Mouse (Mus musculus) layer of hippocampus, postnatal 14 days (tissue): ENCODE results near the gene Zar1. TPM values are rescaled to one million over a fixed set of nuclear protein-coding genes. Genes with fewer than 3 reads are reported as not detected.
"Not testable (repeated sequence)": the region's sequence is repeated elsewhere in the genome, so short reads cannot be mapped to it uniquely, and the experiment has no call there.

Experiments used
- DNase-seq, 2 experiments: peaks; one replicate each; pipeline ENCODE4 v3.0.0; 2021 to 2022; ENCODE audit warnings: low spot score in 2 of 2, mixed read lengths in 1 of 2
- long read RNA-seq, 2 experiments: library from polyadenylated mRNA; stranded (forward); transcript quantifications; one replicate each; pipeline ENCODE4 v2.0.0; 2021
- total RNA-seq, 2 experiments: library from RNA; stranded (reverse); gene quantifications; 2 replicates each; pipeline ENCODE4 v1.2.3; 2021

Gene Zar1
- under 1 TPM; 0.46 to 0.62 TPM for total RNA-seq
- long read RNA-seq, experiment 1, partial matches to known transcripts, result 0 of 1 reads
- long read RNA-seq, experiment 1, other reads (novel, unspliced or antisense), result 1 of 1 reads
- long read RNA-seq, experiment 2, result 0 reads

DNA sequence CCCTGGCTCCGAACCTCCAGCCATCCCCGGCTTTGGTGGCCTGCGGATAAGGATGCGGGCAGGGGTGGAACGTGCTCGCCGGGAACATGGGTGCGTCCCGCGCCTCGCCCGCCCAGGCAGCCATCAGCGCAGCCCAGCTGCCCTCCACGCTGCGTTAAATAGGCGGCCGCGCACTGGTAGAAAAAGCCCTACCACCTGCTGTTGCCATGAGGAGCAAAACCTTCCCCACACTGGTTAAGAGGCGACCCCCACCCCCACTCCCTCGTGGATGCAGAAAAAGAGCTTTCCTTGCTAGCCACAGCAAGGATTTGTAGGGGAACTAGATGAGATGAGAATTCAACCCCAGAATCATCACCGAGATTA, at the start of gene Zar1:
Zar1 (minus strand) TSS at position 285 of the 363 bp plus-strand sequence.
- not testable (repeated sequence) for DNase-seq

DNA sequence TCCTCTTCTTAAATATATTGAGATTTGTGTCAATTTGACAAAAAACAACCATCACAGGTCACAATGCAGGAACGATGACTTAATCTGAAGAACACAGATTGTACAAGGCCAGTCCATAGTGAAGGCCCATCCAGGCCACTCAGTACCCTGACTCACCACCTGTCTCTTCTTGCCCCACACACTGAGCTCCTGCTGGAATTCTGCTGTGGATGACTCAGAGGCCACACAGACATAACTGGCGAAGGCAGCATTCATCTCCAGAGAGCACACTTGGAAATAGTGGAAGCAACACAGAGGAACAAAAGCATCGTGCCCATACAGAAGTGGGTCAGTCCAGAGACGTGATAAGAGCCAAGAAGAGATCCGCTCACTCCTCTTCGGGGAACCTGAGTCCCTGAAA, 49.0 kb upstream of the Zar1 start:
- no peak for DNase-seq

DNA sequence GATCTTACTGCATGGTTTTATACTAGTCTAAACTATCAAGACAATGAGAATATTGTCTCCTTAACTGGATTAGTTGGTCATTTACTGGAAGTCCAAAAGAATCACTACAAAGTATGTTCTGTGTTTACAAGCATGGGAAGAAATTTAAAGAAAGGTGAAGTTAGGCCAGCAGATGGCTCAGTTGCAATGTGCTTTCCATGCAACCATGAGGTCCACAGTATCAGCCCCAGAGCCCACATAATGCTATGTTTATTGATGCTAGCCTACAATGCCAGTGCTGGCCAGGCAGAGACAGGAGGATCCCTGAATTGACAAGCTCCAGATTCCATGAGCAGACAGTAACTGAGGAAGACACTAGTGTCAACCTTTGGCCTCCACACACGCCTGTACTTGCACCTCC, 40.0 kb upstream of the Zar1 start:
- no peak for DNase-seq

DNA sequence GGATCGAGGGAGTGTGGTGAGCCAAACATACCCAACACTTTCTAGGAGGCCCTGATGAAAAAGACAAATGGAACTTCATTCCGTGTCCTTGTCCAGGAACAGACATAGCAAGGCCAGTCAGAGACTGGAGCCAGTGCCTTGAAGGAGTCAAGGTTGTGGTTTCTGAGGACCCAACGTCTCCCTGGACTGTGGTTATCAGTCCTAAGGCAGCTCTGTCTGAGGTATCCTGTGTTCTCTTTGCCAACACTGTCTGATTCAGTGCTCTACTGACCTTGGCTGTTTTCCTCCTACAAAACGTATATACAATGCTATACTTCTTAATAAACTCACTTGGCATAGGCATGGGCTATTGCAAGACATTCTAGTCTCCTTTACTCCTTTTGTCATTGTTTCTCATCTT, 36.4 kb upstream of the Zar1 start:
- DNase-seq, result no peak

DNA sequence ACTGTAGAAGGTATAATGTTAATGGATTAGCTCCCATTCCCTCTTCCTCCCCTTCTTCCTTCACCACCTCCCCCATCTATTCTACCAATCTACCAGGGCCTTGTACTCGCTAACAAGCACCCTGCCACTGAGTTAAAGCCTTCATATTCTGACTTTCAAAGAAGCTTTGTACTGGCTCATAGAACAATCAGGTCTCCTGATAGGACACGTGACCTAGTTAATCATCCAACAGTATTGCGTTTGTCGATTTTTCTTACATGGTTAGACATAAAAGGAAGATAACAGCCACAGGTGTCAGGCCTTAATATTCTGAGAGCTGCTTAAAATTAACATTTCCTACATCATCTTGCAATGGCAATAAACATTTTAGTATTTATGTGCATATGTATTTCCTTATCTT, 22.1 kb upstream of the Zar1 start:
- no peak for DNase-seq

DNA sequence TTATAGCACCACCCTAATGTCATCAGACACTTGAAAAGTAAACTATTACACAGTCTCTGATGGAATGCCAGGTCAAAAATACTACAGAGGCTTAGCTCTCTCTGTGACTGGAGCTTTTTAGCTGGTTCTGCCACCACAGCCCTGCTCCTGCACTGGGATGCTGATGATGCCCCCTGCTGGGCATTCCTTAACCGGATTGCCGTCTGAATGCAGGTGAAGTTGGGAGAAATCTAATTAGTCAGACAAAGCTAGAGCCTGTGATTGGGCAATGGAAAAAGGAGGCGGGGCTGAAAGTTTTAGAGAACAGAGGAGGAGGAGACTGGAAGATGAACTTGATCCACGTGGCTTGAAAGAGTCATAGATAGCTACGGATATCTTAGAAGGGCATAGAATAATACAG, 20.0 kb upstream of the Zar1 start:
- no peak for DNase-seq

DNA sequence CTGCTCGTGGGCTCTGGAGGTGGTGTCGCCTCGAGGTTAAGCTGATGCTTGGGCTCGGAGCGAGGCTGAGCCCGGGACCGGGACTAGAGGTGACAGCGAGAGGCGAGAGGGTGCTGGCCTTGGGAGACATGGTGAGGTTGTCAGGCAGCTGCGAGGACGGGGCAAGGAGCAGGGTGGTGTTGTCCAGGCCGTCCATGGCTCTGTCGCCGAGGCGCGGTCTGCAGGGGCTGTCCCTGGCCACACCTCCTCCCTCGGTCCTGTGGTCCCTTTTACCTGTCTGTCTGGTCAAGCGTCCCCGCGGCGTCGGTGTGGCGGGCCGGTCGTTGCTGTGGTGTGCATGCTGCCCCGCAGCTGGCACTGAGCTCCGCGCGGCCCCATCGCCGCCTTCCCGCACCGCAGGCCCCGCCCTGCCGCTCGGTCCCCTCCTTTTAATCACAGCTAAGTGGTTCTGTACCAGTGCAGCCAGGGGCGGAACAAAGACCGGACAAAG, 6.2 kb upstream of the Zar1 start, which contains the start of gene Gm5868:
Gm5868 (minus strand) TSS at position 360 of the 490 bp plus-strand sequence.
- DNase-seq, result no peak

DNA sequence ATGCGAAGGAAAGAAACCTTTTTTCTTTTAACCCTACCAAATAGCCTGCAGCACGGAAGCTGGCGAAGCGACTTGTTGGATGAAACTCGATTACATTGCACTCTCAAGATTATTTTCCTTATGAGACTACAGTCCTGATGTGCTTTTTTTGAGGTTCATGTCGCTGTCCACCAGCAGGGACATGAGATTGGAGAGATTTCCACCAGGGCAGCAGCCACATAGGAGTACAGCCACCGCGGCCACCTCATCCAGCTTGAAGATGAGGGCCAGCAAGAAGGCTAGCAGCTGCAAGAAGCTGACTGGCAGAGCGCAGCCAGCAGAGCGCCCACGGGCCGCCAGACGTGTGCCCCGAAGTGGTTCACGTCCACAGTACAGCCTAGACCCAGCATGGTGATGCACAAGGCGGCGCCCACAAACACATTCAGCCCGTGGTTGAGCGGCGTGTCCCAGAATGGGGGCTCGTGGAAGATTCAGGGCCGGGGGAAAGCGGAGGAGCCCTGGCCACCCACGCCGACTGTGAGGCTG, 5.7 kb upstream of the Zar1 start:
- DNase-seq, result not testable (repeated sequence)

DNA sequence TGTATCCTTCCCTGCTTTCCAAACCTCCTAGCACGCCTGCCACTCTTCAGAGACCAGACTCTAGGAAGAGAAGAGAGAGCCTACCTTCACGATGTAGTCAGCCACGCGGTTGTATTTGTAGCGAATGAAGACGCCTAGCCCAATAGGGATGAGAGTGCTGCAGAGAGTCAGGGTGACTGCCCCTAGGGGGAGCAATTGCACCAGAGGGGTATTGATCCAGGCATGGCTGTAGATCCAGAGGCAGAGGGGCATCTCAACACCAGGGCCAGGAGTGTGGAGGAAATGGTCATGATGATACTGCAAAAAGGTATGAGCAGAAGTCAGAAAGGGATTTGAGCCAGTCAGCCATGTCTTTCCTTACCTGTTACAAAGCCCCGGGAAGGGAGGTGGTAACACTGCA, 5.1 kb upstream of the Zar1 start:
- DNase-seq, result not testable (repeated sequence)

DNA sequence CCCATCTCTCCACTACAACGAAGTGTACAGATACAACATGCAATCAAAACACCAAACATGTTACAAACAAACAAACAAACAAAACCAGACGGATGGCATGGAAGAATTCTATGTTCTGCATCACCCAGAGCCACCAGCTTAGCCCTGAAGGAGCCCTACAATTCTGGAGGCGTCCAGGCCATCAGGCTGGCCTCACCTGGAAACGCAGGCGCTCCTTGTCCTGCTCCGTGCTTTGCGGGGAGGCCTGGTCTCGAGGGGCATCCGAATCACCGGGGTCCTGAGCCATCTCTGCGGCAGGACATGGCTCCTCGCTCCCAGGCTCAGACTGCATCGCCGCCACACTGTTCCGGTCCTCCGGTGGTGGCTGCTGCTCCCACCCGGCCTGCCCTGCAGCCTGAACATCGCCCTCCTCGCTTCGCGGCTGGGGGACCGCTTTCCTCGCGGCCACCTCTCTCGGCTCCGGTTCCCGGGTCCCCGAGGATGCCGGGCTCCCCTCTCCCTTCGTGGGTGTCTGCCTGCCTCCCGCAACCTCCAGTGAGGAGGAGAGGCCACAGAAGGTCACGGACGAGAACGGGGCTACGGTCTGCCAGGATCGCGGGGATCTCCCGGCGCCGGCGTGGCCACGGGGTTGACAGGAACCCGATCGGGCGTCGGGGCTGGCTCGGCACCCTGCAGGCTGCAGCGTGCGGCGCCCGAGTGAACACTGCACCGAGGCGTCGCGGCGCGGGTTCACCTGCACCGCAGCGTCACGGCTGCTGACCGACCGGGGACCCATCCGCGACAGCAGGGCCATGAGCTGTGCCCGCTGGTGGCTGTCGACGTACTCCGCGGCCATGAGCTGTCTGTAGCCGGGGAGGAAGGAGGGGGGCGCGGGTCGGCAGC, 725 bp downstream of the Zar1 start:
- DNase-seq, result not testable (repeated sequence)

DNA sequence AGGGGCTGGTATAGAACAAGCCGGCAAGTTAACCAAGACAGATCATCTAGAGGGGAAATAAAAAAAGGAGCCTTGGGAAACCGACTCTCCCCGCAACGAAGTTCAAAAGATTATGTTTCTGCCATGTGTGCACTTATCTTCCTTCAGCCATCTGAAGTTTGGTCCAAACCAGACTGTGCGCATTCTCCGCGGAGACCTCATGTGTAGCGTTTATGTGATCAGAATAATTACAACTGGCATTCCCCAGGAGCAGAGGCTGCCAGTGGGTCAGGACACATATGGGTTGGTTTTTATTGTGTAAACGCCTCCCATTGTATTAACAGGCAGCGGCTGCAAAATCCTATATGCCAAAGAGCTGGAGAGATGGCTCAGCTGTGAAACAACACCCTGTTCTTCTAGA, 1.5 kb downstream of the Zar1 start:
- DNase-seq, result not testable (repeated sequence)

DNA sequence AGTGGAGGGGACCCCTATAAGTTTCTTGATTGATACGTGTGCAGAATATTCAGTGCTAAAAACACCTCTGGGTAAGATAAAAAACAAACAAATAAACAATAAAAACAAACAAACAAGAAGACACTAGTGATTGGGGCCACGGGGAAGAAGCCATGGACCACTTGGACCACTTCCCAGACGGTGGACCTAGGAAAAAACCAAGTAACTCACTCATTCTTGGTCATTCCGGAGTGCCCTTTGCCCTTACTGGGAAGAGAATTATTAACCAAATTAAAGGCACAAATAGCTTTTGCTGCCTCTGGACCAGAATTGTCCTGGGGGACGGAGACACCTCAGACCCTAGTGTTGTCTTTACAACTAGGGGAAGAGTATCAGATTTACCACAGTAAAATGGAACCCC, 15.4 kb downstream of the Zar1 start:
- DNase-seq, result no peak

DNA sequence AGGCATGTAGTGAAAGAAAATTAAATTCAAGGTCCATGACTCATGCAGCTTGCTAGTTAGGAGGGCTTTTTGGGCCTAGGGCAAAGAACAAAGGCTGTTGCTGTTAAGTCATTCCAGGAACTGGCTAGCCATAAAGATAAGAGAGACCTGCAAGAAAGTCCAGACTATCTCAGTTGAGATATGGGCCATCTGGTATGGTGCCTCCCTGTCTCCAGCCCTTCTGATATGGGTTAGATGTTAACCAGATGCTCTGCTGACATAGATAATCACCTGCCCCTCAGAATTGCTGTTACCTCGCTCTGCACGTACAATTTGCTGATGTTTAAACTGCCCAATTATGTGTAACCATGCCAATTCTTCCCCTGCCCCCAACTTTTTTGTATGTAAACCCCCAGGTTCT, 17.9 kb downstream of the Zar1 start:
- not testable (repeated sequence) for DNase-seq

DNA sequence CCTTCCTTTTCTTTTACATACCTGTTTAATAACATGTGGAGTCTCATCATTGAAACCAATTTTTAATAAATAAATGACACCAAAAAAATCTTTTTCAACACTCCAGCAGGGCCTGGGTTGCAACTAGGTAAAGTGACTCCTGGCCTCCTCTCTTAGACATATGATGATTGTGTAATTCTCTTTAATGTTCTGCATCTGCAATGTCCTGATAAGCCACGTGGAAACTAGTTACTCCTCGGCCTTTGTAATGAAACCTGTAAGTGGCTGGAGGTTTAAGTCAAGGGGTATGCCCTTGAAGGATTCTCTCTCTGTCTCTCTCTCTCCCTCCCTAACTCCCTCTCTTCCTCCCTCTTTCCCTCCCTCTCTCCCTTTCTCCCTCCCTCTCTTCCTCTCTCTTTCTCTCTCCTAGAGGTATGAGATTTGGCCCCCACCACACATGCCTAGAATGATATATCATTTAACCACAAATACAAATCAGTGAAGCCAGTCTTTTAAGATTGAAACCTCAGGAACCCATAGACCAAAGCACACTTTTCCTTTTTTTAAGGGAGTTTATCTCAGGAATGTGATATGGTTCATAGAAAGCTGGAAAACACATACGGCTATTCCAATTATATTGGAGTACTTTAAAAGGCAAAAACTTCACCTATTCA, 20.0 kb downstream of the Zar1 start:
- DNase-seq, result no peak

DNA sequence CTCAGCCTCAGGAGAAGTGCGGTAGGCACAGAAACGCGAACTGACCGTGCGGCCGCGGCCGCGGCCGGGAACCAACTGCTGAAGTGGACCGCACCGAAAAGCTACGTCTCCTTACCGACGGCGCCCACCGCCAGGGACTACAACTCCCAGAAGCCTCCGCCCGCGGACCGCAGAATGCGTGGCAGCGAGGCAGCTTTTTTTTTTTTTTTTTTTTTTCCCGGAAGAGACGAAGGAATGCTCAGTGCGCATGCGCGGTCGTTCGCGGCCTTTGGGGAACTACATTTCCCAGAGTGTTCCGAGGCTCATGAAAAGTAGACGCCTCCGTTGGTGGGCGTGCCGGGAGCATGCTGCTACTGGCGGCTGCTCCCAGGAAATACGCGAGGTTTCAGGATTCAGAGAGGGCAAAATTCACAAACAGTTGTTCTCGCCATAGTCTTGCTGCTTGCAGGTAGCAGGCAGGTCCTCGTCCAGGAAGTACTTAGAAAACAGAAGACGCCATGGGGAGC, 21.5 kb downstream of the Zar1 start, which contains the start of gene Nfxl1:
Nfxl1 (minus strand) TSS at position 141 of the 506 bp plus-strand sequence.
- DNase-seq, result peak; percentile 93 to 98

DNA sequence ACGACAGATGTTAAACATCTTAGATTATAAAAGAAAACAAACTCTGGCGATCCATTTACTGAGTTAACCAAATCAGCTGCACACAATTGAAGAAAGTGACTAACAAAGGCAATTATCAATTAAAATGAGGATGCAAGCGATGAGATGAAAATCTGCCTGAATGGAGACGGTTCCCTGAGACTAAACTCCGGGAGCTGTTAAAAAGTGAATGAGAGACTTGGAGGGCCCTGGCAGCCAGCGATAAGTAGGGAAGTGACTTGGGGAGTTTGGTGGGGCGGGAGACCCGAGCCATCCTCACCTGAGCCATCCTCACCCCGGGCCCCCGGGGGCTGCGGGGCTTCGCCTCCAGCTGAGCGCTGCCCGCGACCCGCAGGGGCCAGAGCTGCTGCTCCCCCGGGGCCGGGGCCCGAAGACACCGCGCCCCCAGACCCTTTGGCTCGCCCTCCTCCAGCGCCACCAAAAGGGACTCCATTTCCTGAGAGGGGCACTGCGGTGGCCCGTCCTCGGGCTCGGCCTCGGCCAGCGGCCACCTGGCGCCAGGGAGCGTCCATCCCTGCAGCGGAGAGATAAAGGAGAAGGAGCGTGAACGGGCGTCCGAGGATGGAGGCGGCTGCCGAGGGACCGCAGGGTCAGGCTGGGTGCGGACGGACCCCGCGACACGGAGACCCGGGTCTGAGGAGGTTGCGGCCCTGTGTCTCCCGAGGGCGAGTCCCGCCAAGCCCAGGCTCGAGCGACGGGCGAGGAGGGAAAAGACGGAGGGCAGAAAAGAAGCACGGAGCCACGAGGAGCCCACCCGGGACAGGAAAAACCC, 22.1 kb downstream of the Zar1 start:
- DNase-seq, result peak in 1 of 2 experiments; percentile 21

DNA sequence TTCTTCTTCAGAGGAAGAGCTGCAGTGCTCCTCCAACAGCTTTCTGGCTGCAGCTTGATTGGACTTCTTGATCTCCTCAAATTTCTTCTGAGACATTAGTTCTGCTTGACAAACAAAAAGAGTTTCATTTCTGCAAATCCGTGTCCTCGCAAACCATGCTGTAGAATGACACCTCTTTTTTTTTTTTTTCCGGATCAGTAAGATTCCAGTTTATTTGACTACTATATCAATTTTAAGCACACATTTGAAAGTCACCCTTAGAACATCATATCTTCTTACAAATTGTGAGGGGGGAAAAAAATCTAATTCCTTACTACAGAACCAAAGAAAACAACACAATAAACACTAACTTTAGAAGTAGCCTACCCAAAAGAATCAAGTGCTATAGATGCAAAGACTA, 24.8 kb downstream of the Zar1 start:
- DNase-seq, result no peak

DNA sequence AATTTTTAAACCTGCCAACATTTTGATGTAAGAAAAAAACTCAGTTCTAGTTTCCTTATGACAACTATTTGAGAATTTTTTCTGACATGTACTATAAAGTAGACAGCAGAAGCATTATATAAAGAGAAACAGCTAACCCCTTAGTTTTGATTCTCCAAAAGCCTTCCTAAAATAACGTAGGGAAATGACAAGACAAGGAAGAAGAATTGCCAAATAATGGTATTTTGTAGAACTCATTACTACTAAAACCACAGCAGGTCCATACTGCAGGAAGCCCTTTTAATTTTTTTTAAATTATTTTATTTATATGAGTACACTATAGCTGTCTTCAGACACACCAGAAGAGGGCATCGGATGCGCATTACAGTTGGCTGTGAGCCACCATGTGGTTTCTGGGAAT, 29.8 kb downstream of the Zar1 start:
- DNase-seq, result no peak

DNA sequence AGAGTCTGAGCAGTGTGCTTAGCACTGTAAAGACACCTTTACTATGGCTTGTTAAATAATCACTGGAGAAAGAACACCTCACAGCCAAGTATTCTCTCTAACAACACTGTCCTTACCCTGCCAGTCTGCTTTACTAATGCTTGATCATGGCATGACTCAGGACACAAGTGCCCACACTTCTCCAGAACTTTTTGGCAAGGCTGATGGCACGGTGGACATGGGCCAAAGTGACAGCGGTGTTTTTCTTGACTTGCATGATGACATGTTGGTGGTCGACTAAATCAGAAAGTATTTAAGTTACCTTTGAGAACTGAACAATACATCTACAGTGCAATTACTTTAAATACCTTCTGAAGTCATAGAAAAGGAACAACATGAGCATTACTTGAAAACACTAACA, 52.2 kb downstream of the Zar1 start:
- no peak for DNase-seq
